Mouse (Mus musculus): ENCODE data around the gene Pcbp2. TPM values are rescaled to one million over a fixed set of nuclear protein-coding genes. Genes with fewer than 3 reads are reported as not detected.

Pcbp2 gene
- polyA plus RNA-seq, 1 experiment, result 892 TPM

DNA sequence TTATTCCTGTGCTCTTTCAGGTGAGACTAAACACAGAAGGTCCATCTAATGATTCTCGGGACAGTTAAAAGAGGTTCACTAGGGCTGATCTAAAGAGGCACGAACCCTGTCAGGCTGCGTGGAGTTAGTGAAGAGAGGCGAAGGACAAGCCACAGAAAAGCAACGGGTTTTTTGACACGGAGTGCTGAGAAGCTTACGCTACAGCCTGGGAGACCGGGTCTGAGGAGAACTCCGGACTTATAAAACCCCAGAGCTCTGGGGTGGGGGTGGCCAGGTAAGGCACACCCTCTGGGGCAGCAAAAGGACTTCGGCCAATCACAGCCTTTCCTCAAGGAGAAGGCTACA, 47.3 kb downstream of the Pcbp2 start:
- H3K4me3 ChIP-seq, result peak overlapping the region; percentile 56
- H3K27me3 ChIP-seq (ENCODE audit: control insufficient read depth, insufficient read depth, insufficient read length), result no peaks in the 10 kb centered on the region
- H3K79me2 ChIP-seq (ENCODE audit: control insufficient read depth, insufficient read depth), result peaks cover 29% of the 10 kb centered on the region
- peaks cover 9% of the 10 kb centered on the region for H3K36me3 ChIP-seq (ENCODE audit: control insufficient read depth, insufficient read depth)
- peak overlapping the region; percentile 100 for H3K4me2 ChIP-seq (ENCODE audit: low read depth)
- H3ac ChIP-seq (ENCODE audit: control insufficient read depth, insufficient read length), result peak overlapping the region; percentile 37
- peak; percentile 51 for TF ChIP-seq SRF (IDR thresholded peaks at IDR 0.05; ENCODE audit: control insufficient read depth, insufficient read length, low read depth)
- peak; percentile 43 for TF ChIP-seq POLR2AphosphoS2 (IDR thresholded peaks at IDR 0.05; ENCODE audit: insufficient read length, low read depth)
- no peak for TF ChIP-seq REST (IDR thresholded peaks at IDR 0.05; ENCODE audit: insufficient read depth, insufficient read length)
- TF ChIP-seq POLR2A (IDR thresholded peaks at IDR 0.05; ENCODE audit: insufficient read length, low read depth), result peak; percentile 65

DNA sequence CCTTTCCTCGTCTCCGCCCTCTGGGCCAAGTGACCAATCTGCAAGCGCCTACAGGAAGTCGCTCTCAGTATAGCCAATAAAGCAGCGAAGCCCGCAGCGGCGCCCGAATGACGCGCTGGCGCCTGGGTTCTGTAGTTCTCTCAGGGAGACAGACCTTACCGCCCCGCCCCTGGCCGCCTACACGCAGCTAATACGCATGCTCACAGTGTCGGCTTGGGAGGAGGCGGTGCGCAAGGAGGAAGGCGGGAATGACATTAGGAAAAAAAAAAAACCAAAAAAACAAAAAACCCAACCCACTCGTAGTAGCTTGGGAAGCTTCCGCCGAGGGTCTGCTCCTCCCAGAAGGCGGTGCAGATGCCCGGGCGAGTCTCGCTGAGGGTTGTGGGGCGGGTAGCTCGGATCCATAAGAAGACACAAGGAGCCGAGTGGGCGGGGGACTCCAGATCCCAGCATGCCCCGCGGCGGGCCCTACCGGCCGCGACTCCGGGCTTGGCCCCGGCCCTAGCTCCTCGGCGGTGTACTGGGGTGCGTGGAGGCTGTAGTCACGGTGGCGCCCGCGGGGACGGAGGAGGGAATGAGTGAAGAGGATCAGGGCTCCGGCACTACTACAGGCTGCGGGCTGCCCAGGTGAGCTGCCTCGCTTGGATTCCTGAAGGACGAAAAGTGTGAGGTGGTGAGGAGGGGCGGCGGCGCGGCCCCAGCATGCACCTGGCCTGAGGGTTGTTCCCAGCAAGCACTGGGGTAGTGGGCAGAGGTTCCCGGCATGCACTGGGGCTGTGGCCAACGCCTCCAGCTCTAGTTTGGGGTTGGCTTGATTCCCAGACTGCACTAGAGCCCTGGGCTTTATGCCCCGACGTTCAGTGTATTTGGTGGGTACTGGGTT, 47.9 kb downstream of the Pcbp2 start, which contains the start of gene Tarbp2:
Gene Tarbp2 (plus strand): TSS at position 217 of the 883 bp plus-strand sequence.
- H3K4me3 ChIP-seq, result peak within 1 kb of the TSS; percentile 56
- H3K27me3 ChIP-seq (ENCODE audit: control insufficient read depth, insufficient read depth, insufficient read length), result no peaks in the 10 kb centered on the region
- peak within 1 kb of the TSS; percentile 100 for H3K4me2 ChIP-seq (ENCODE audit: low read depth)
- TF ChIP-seq POLR2A (IDR thresholded peaks at IDR 0.05; ENCODE audit: insufficient read length, low read depth) (peak; percentile 81), TCF12 (IDR thresholded peaks at IDR 0.05; ENCODE audit: insufficient read depth, poor library complexity, severe bottlenecking) (no peak), REST (IDR thresholded peaks at IDR 0.05; ENCODE audit: insufficient read depth, insufficient read length) (no peak), USF1 (IDR thresholded peaks at IDR 0.05; ENCODE audit: low read depth) (no peak), MYOD1 (IDR thresholded peaks at IDR 0.05; ENCODE audit: control insufficient read depth in 1 of 3, insufficient read length in 2 of 3, low read depth in 2 of 3) (peak in 2 of 3 experiments; percentile 65 to 71), CEBPB (IDR thresholded peaks at IDR 0.05; ENCODE audit: insufficient read depth, poor library complexity, severe bottlenecking) (no peak), MAX (IDR thresholded peaks at IDR 0.05; ENCODE audit: low read depth) (no peak), TCF3 (IDR thresholded peaks at IDR 0.05; ENCODE audit: insufficient read length, low read depth) (no peak), E2F4 (IDR thresholded peaks at IDR 0.05; ENCODE audit: insufficient read depth) (peak; percentile 76), MYOG (IDR thresholded peaks at IDR 0.05; ENCODE audit: control insufficient read depth in 1 of 3, insufficient read depth in 1 of 3, insufficient read length in 2 of 3, low read depth in 2 of 3) (peak in 2 of 3 experiments; percentile 57 to 78), POLR2AphosphoS2 (IDR thresholded peaks at IDR 0.05; ENCODE audit: insufficient read length, low read depth) (peak; percentile 98), SRF (IDR thresholded peaks at IDR 0.05; ENCODE audit: control insufficient read depth, insufficient read length, low read depth) (peak; percentile 63)
- peaks cover 10% of the 10 kb centered on the region for H3K36me3 ChIP-seq (ENCODE audit: control insufficient read depth, insufficient read depth)
- H3K79me2 ChIP-seq (ENCODE audit: control insufficient read depth, insufficient read depth), result peaks cover 29% of the 10 kb centered on the region
- peak within 1 kb of the TSS; percentile 37 for H3ac ChIP-seq (ENCODE audit: control insufficient read depth, insufficient read length)

DNA sequence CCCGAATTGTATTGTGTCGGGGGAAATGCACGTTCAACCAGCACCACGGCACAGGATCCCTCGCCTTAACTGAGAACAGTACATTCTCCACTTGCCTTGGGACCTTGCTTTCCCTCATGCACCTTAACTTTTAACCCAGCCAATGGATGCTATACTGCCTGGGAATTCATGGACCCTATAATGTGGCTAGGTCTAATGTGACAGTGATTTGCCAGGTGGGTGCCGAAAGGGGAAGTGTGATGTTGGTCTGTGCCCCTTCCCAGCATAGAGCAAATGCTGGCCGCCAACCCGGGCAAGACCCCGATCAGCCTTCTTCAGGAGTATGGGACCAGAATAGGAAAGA, 48.5 kb downstream of the Pcbp2 start:
- no peak for TF ChIP-seq MYOD1 (IDR thresholded peaks at IDR 0.05; ENCODE audit: control insufficient read depth in 1 of 3, insufficient read length in 2 of 3, low read depth in 2 of 3)
- no peak for TF ChIP-seq POLR2A (IDR thresholded peaks at IDR 0.05; ENCODE audit: insufficient read length, low read depth)
- TF ChIP-seq USF1 (IDR thresholded peaks at IDR 0.05; ENCODE audit: low read depth), result no peak
- TF ChIP-seq SRF (IDR thresholded peaks at IDR 0.05; ENCODE audit: control insufficient read depth, insufficient read length, low read depth), result no peak
- TF ChIP-seq MAX (IDR thresholded peaks at IDR 0.05; ENCODE audit: low read depth), result no peak
- no peak for TF ChIP-seq E2F4 (IDR thresholded peaks at IDR 0.05; ENCODE audit: insufficient read depth)
- TF ChIP-seq CEBPB (IDR thresholded peaks at IDR 0.05; ENCODE audit: insufficient read depth, poor library complexity, severe bottlenecking), result no peak
- no peak for TF ChIP-seq MYOG (IDR thresholded peaks at IDR 0.05; ENCODE audit: control insufficient read depth in 1 of 3, insufficient read depth in 1 of 3, insufficient read length in 2 of 3, low read depth in 2 of 3)
- no peak for TF ChIP-seq TCF12 (IDR thresholded peaks at IDR 0.05; ENCODE audit: insufficient read depth, poor library complexity, severe bottlenecking)
- TF ChIP-seq REST (IDR thresholded peaks at IDR 0.05; ENCODE audit: insufficient read depth, insufficient read length), result no peak
- no peak for TF ChIP-seq POLR2AphosphoS2 (IDR thresholded peaks at IDR 0.05; ENCODE audit: insufficient read length, low read depth)
- TF ChIP-seq TCF3 (IDR thresholded peaks at IDR 0.05; ENCODE audit: insufficient read length, low read depth), result no peak

DNA sequence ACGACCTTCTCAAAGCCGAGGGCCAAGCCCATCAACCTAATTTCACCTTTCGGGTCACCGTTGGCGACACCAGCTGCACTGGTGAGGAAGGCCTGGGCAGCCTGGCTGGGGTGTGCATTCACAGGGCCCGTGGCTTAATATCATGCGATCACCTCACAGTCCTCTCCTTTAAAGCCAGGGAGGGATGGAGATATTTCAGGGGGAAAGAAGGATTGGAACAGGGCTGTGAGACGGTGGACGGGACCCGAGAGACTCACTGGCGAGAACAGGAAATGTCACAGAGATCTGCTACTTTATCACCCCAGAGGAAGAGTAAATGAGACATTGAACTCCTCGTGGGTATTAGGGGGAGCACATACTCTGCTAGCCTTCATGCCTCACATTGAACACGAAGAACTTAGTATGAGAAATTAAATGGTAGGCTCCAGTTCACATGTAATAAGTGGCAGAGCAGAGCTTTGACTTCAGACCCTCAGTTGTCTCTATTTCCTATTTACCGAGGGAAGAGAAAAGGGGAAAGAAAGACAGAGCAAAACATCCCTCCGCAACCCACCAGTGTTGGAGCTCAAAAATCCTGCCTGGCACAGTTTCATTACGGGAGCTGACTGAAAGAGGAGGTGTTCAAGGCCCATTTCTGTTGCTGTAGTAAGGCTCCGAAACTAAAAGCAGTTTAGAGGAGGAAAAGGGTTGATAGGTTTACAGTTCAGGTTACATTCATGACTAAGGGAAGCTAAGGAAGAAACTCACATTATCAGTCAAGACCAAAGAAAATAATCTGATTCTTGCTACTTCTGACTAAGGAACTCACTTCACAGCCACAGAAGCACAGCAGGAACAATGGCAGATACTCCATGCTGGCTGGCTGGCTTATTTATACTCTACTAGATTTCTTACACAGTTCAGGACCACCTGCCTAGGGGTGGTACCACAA, 49.1 kb downstream of the Pcbp2 start:
- no peak for TF ChIP-seq TCF12 (IDR thresholded peaks at IDR 0.05; ENCODE audit: insufficient read depth, poor library complexity, severe bottlenecking)
- no peak for TF ChIP-seq MYOD1 (IDR thresholded peaks at IDR 0.05; ENCODE audit: control insufficient read depth in 1 of 3, insufficient read length in 2 of 3, low read depth in 2 of 3)
- TF ChIP-seq USF1 (IDR thresholded peaks at IDR 0.05; ENCODE audit: low read depth), result no peak
- TF ChIP-seq CEBPB (IDR thresholded peaks at IDR 0.05; ENCODE audit: insufficient read depth, poor library complexity, severe bottlenecking), result no peak
- TF ChIP-seq MYOG (IDR thresholded peaks at IDR 0.05; ENCODE audit: control insufficient read depth in 1 of 3, insufficient read depth in 1 of 3, insufficient read length in 2 of 3, low read depth in 2 of 3), result no peak
- TF ChIP-seq POLR2AphosphoS2 (IDR thresholded peaks at IDR 0.05; ENCODE audit: insufficient read length, low read depth), result no peak
- no peak for TF ChIP-seq E2F4 (IDR thresholded peaks at IDR 0.05; ENCODE audit: insufficient read depth)
- no peak for TF ChIP-seq MAX (IDR thresholded peaks at IDR 0.05; ENCODE audit: low read depth)
- no peak for TF ChIP-seq TCF3 (IDR thresholded peaks at IDR 0.05; ENCODE audit: insufficient read length, low read depth)
- TF ChIP-seq REST (IDR thresholded peaks at IDR 0.05; ENCODE audit: insufficient read depth, insufficient read length), result no peak
- TF ChIP-seq POLR2A (IDR thresholded peaks at IDR 0.05; ENCODE audit: insufficient read length, low read depth), result no peak
- H3ac ChIP-seq (ENCODE audit: control insufficient read depth, insufficient read length), result peak overlapping the region; percentile 37
- H3K27me3 ChIP-seq (ENCODE audit: control insufficient read depth, insufficient read depth, insufficient read length), result no peaks in the 10 kb centered on the region
- peaks cover 29% of the 10 kb centered on the region for H3K79me2 ChIP-seq (ENCODE audit: control insufficient read depth, insufficient read depth)
- H3K36me3 ChIP-seq (ENCODE audit: control insufficient read depth, insufficient read depth), result peaks cover 10% of the 10 kb centered on the region
- peak overlapping the region; percentile 56 for H3K4me3 ChIP-seq
- peak overlapping the region; percentile 94 for H3K4me2 ChIP-seq (ENCODE audit: low read depth)

More for the DNA sequence above, 48.5 kb downstream of the Pcbp2 start:
- H3K36me3 ChIP-seq (ENCODE audit: control insufficient read depth, insufficient read depth), result peaks cover 10% of the 10 kb centered on the region
- H3ac ChIP-seq (ENCODE audit: control insufficient read depth, insufficient read length), result peak overlapping the region; percentile 37
- H3K27me3 ChIP-seq (ENCODE audit: control insufficient read depth, insufficient read depth, insufficient read length), result no peaks in the 10 kb centered on the region
- H3K4me2 ChIP-seq (ENCODE audit: low read depth), result peak overlapping the region; percentile 94
- peaks cover 29% of the 10 kb centered on the region for H3K79me2 ChIP-seq (ENCODE audit: control insufficient read depth, insufficient read depth)
- H3K4me3 ChIP-seq, result peak overlapping the region; percentile 56
